Mouse (Mus musculus) hindbrain, embryonic 13.5 days (tissue): ENCODE data around the gene Echdc1. TPM values are rescaled to one million over a fixed set of nuclear protein-coding genes. Genes with fewer than 3 reads are reported as not detected.
"Not testable (repeated sequence)": the region's sequence is repeated elsewhere in the genome, so short reads cannot be mapped to it uniquely, and the experiment has no call there.

Source experiments
- ATAC-seq: fragments of 200-750 bp; cut with Nextera tagmentation; 2 replicates; pipeline ENCODE4 v1.8.0; 2017; ENCODE audit warnings: moderate TSS enrichment; ENCODE audit not compliant: low FRiP score
- H3K27ac ChIP-seq: fragments of 300-500 bp; sonication (generic); 2 replicates; pipeline ENCODE4 v1.5.1; 2015; ENCODE audit warnings: inconsistent platforms, mild to moderate bottlenecking, moderate library complexity
- H3K27me3 ChIP-seq: fragments of 300-500 bp; sonication (generic); 2 replicates; pipeline ENCODE4 v1.6.1; 2015; ENCODE audit warnings: mild to moderate bottlenecking, inconsistent platforms
- H3K36me3 ChIP-seq: fragments of 300-500 bp; sonication (generic); 2 replicates; pipeline ENCODE4 v1.6.1; 2015; ENCODE audit warnings: mild to moderate bottlenecking, inconsistent platforms
- H3K4me1 ChIP-seq: fragments of 300-500 bp; sonication (generic); replicated peaks from 2 replicates; pipeline ENCODE4 v1.6.1; 2015; ENCODE audit warnings: inconsistent platforms
- H3K4me2 ChIP-seq: fragments of 300-500 bp; sonication (generic); 2 replicates; pipeline ENCODE4 v1.6.1; 2015; ENCODE audit warnings: inconsistent platforms, mild to moderate bottlenecking, moderate library complexity
- H3K4me3 ChIP-seq: fragments of 300-500 bp; sonication (generic); 2 replicates; pipeline ENCODE4 v1.5.1; 2015; ENCODE audit warnings: mild to moderate bottlenecking, inconsistent platforms
- H3K9ac ChIP-seq: fragments of 300-500 bp; sonication (generic); 2 replicates; pipeline ENCODE4 v1.6.1; 2015; ENCODE audit warnings: mild to moderate bottlenecking, inconsistent platforms
- H3K9me3 ChIP-seq: fragments of 300-500 bp; sonication (generic); 2 replicates; pipeline ENCODE4 v1.6.1; 2016; ENCODE audit warnings: inconsistent platforms
- WGBS: fragments of 180-500 bp; shearing (Covaris S2); methylation state at CpG from one replicate; pipeline ENCODE4 v1.1.7; 2015; 5-methylcytosine and 5-hydroxymethylcytosine counted together
- polyA plus RNA-seq: library from polyadenylated mRNA; unstranded; fragments of >200 nt; fragmentation: Nextera tagmentation; extraction: Ambion mirVana; gene quantifications from 2 replicates; pipeline ENCODE4 v1.2.1, GENCODE M21; 2015

Echdc1 gene
- polyA plus RNA-seq, 1 experiment from 2014 or later: 25.5 TPM

- H3K36me3 ChIP-seq: peaks cover 17% of the 10 kb centered on the region
- no peak overlapping the region for H3K9ac ChIP-seq
- 92% methylated on average over 3 of the region's 3 CpGs for WGBS
- no peaks in the 10 kb centered on the region for H3K9me3 ChIP-seq
- ATAC-seq: no peak
- H3K27ac ChIP-seq: no peak overlapping the region
- H3K4me2 ChIP-seq: no peak overlapping the region
- peaks cover 19% of the 10 kb centered on the region for H3K4me1 ChIP-seq
- H3K4me3 ChIP-seq: no peak overlapping the region
- H3K27me3 ChIP-seq: no peaks in the 10 kb centered on the region
These were observed 39.6 kb downstream of the Echdc1 start for GRCm38 (mm10) chr10:29352575-29352974.

- H3K27me3 ChIP-seq: no peaks in the 10 kb centered on the region
- 0 out of 2 replicates have a peak overlapping the region, but pooled peaks have one; percentile 58 for H3K27ac ChIP-seq
- no peak overlapping the region for H3K4me3 ChIP-seq
These were observed 41.2 kb downstream of the Echdc1 start for GRCm38 (mm10) chr10:29354183-29354582.

GRCm38 (mm10) chr10:29361095-29361463, 48.1 kb downstream of the Echdc1 start:
- Histone ChIP-seq H3K4me2 (peak overlapping the region; percentile 78), H3K9ac (peak overlapping the region; percentile 98), H3K4me3 (peak overlapping the region; percentile 95), H3K9me3 (no peaks in the 10 kb centered on the region), H3K36me3 (no peaks in the 10 kb centered on the region), H3K27ac (peak overlapping the region; percentile 100), H3K4me1 (peaks cover 36% of the 10 kb centered on the region), H3K27me3 (no peaks in the 10 kb centered on the region)
- WGBS: under 1% methylated on average over 6 of the region's 6 CpGs
- ATAC-seq: peak; percentile 2; the same call in 1 of the 2 replicates

More at GRCm38 (mm10) chr10:29354183-29354582, 41.2 kb downstream of the Echdc1 start:
- peaks cover 26% of the 10 kb centered on the region for H3K4me1 ChIP-seq
- H3K36me3 ChIP-seq: peaks cover 14% of the 10 kb centered on the region
- H3K4me2 ChIP-seq: no peak overlapping the region
- H3K9ac ChIP-seq: no peak overlapping the region
- ATAC-seq: 0 out of 2 replicates have a peak, but pooled peaks have one; percentile 41
- no peaks in the 10 kb centered on the region for H3K9me3 ChIP-seq
- WGBS: 37% methylated on average over 7 of the region's 7 CpGs

GRCm38 (mm10) chr10:29361464-29362196, 48.7 kb downstream of the Echdc1 start:
- H3K9me3 ChIP-seq: no peaks in the 10 kb centered on the region
- H3K27ac ChIP-seq: peak overlapping the region; percentile 100
- peak overlapping the region; percentile 78 for H3K4me2 ChIP-seq
- peak overlapping the region; percentile 95 for H3K4me3 ChIP-seq
- peaks cover 35% of the 10 kb centered on the region for H3K4me1 ChIP-seq
- no peaks in the 10 kb centered on the region for H3K36me3 ChIP-seq
- peak overlapping the region; percentile 98 for H3K9ac ChIP-seq
- WGBS: under 1% methylated on average over 74 of the region's 100 CpGs
- ATAC-seq: peak; percentile 97
- H3K27me3 ChIP-seq: no peaks in the 10 kb centered on the region

- Histone ChIP-seq H3K27ac (peak within 1 kb of the TSS; percentile 100), H3K9me3 (no peaks in the 10 kb centered on the region), H3K9ac (peak within 1 kb of the TSS; percentile 98), H3K36me3 (no peaks in the 10 kb centered on the region), H3K4me1 (peaks cover 27% of the 10 kb centered on the region), H3K27me3 (no peaks in the 10 kb centered on the region), H3K4me2 (peak within 1 kb of the TSS; percentile 78), H3K4me3 (peak within 1 kb of the TSS; percentile 95)
- 8% methylated on average over 15 of the region's 15 CpGs for WGBS
- ATAC-seq: no peak
These were observed 49.4 kb downstream of the Echdc1 start, which contains the start of gene Rnf146 for GRCm38 (mm10) chr10:29362197-29362900. Gene Rnf146, minus strand, starts transcription at chr10:29362442.

GRCm38 (mm10) chr10:29374065-29374464, 61.1 kb downstream of the Echdc1 start:
- no peaks in the 10 kb centered on the region for H3K27me3 ChIP-seq
- 84% methylated on average over 5 of the region's 5 CpGs for WGBS
- no peaks in the 10 kb centered on the region for H3K36me3 ChIP-seq
- H3K4me2 ChIP-seq: no peak overlapping the region
- H3K9ac ChIP-seq: no peak overlapping the region
- H3K9me3 ChIP-seq: no peaks in the 10 kb centered on the region
- no peak overlapping the region for H3K27ac ChIP-seq
- no peaks in the 10 kb centered on the region for H3K4me1 ChIP-seq
- no peak for ATAC-seq
- no peak overlapping the region for H3K4me3 ChIP-seq

- Histone ChIP-seq H3K4me2 (no peak overlapping the region), H3K9me3 (no peaks in the 10 kb centered on the region), H3K4me3 (no peak overlapping the region), H3K4me1 (no peaks in the 10 kb centered on the region), H3K9ac (no peak overlapping the region), H3K27me3 (no peaks in the 10 kb centered on the region), H3K27ac (no peak overlapping the region), H3K36me3 (no peaks in the 10 kb centered on the region)
- 93% methylated on average over 2 of the region's 2 CpGs for WGBS
- ATAC-seq: no peak
These were observed 68.6 kb downstream of the Echdc1 start for GRCm38 (mm10) chr10:29381558-29381957.

GRCm38 (mm10) chr10:29394890-29395289, 81.9 kb downstream of the Echdc1 start:
- H3K27me3 ChIP-seq, H3K36me3 ChIP-seq, H3K27ac ChIP-seq, H3K4me3 ChIP-seq, H3K9ac ChIP-seq, H3K4me2 ChIP-seq, H3K4me1 ChIP-seq, H3K9me3 ChIP-seq, ATAC-seq: not testable (repeated sequence)
- WGBS: 69% methylated on average over 2 of the region's 2 CpGs

Other genes with a start within 250 kb of the Echdc1 start
- 86.1 and 99.0 TPM in 2 replicates for gene Soga3, start 169.3 kb upstream of the Echdc1 start, polyA plus RNA-seq
- gene Gm49353, start 114.2 kb upstream of the Echdc1 start, polyA plus RNA-seq: 11.7 and 15.4 TPM in 2 replicates
- gene 9330159F19Rik, start 101.6 kb upstream of the Echdc1 start, polyA plus RNA-seq: 25.5 and 26.3 TPM in 2 replicates
- 87.7 and 95.1 TPM in 2 replicates for gene Rnf146, start 49.3 kb downstream of the Echdc1 start, polyA plus RNA-seq
- 2.6 and 3.1 TPM in 2 replicates for gene Rspo3, start 222.7 kb downstream of the Echdc1 start, polyA plus RNA-seq